Mouse (Mus musculus) neural tube, embryonic 14.5 days (tissue): Measurements from ENCODE around the gene Fat3. TPM values are rescaled to one million over a fixed set of nuclear protein-coding genes. Genes with fewer than 3 reads are reported as not detected.

Source experiments
- ATAC-seq: fragments of 200-750 bp; cut with Nextera tagmentation; 2 replicates; pipeline ENCODE4 v1.8.0; 2017; ENCODE audit warnings: low read depth, mild to moderate bottlenecking, moderate TSS enrichment, moderate library complexity
- H3K27ac ChIP-seq: fragments of 300-500 bp; sonication (generic); 2 replicates; pipeline ENCODE4 v1.5.1; 2014; ENCODE audit warnings: low read depth, mild to moderate bottlenecking, control low read depth, low read length, moderate library complexity, mixed read lengths
- H3K27me3 ChIP-seq: fragments of 300-500 bp; sonication (generic); 2 replicates; pipeline ENCODE4 v1.6.1; 2014; ENCODE audit warnings: low read length; ENCODE audit not compliant: control insufficient read depth, insufficient read depth
- H3K36me3 ChIP-seq: fragments of 300-500 bp; sonication (generic); 2 replicates; pipeline ENCODE4 v1.6.1; 2014; ENCODE audit warnings: low read length, mixed read lengths; ENCODE audit not compliant: control insufficient read depth, insufficient read depth
- H3K4me1 ChIP-seq: fragments of 300-500 bp; sonication (generic); 2 replicates; pipeline ENCODE4 v1.6.1; 2014; ENCODE audit warnings: low read length; ENCODE audit not compliant: control insufficient read depth, insufficient read depth
- H3K4me2 ChIP-seq: fragments of 300-500 bp; sonication (generic); 2 replicates; pipeline ENCODE4 v1.6.1; 2014; ENCODE audit warnings: mild to moderate bottlenecking, low read depth, low read length, control low read depth
- H3K4me3 ChIP-seq: fragments of 300-500 bp; sonication (generic); 2 replicates; pipeline ENCODE4 v1.5.1; 2014; ENCODE audit warnings: low read depth, low read length, control low read depth, mixed read lengths
- H3K9ac ChIP-seq: fragments of 300-500 bp; sonication (generic); replicated peaks from 2 replicates; pipeline ENCODE4 v1.6.1; 2014; ENCODE audit warnings: low read depth, mild to moderate bottlenecking, control low read depth, low read length, mixed read lengths
- H3K9me3 ChIP-seq: fragments of 300-500 bp; sonication (generic); 2 replicates; pipeline ENCODE4 v1.6.1; 2016; ENCODE audit warnings: low read length; ENCODE audit not compliant: control insufficient read depth
- WGBS: fragments of 180-500 bp; shearing (Covaris S2); extraction: QIAGEN DNeasy Blood & Tissue Kit; methylation state at CpG from one replicate; pipeline ENCODE4 v1.1.7; 2014; 5-methylcytosine and 5-hydroxymethylcytosine counted together
- polyA plus RNA-seq: library from polyadenylated mRNA; unstranded; fragments of >200 nt; fragmentation: Nextera tagmentation; extraction: Ambion mirVana; gene quantifications from 2 replicates; pipeline ENCODE4 v1.2.1, GENCODE M21; 2014

Fat3 gene
- polyA plus RNA-seq, 1 experiment from 2014 or later: 21.4 TPM

DNA sequence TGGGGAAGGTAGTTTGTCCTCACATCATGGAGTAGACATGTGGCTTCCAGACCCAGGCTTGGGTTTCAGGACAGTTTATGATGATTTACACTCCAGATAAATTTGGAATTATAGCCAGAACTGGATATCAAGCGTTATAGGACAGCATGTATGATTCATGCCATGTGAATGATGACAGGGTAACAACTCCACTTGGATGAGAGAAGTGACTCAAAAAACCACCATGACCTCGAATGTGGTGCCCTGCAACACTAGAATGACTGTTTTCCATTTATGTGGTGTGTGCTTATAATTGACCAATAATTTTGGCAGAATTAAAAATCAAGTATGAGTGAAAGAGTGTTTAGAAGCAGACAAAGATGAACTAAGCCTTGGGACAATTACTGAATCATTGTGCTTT, 210.2 kb downstream of the Fat3 start:
- H3K27me3 ChIP-seq: no peaks in the 10 kb centered on the region
- no peaks in the 10 kb centered on the region for H3K9me3 ChIP-seq
- H3K4me2 ChIP-seq: no peak overlapping the region
- no peak for ATAC-seq
- 86% methylated on average over 2 of the region's 2 CpGs for WGBS
- H3K4me3 ChIP-seq: no peak overlapping the region
- no peaks in the 10 kb centered on the region for H3K36me3 ChIP-seq
- no peaks in the 10 kb centered on the region for H3K4me1 ChIP-seq
- H3K27ac ChIP-seq: no peak overlapping the region
- no peak overlapping the region for H3K9ac ChIP-seq

DNA sequence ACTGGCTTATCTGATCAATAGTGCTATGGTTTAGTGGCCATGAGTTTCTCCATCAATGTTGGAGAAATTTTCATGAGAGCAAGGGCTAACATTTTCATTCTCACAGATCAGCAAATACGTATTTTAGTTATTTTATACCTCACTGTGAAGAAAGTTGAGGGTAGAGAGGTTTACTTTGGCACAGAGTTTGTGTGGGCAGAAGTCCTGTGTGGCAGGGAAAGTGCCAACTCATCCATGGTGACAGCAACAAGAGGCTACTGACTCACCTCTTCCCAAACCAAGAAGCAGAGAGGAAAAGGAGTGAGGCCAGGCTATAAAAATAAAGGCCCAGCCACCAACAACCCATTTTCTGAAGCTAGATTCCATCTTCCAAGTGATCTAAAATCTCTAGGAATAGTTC, 218.1 kb downstream of the Fat3 start:
- H3K4me1 ChIP-seq: peaks cover 3% of the 10 kb centered on the region; the same call in 1 of the 2 replicates
- H3K36me3 ChIP-seq: no peaks in the 10 kb centered on the region
- no peak overlapping the region for H3K9ac ChIP-seq
- H3K9me3 ChIP-seq: no peaks in the 10 kb centered on the region
- no peak for ATAC-seq
- no peak overlapping the region for H3K27ac ChIP-seq
- 91% methylated on average over 1 of the region's 1 CpGs for WGBS
- no peaks in the 10 kb centered on the region for H3K27me3 ChIP-seq
- no peak overlapping the region for H3K4me2 ChIP-seq
- H3K4me3 ChIP-seq: no peak overlapping the region

DNA sequence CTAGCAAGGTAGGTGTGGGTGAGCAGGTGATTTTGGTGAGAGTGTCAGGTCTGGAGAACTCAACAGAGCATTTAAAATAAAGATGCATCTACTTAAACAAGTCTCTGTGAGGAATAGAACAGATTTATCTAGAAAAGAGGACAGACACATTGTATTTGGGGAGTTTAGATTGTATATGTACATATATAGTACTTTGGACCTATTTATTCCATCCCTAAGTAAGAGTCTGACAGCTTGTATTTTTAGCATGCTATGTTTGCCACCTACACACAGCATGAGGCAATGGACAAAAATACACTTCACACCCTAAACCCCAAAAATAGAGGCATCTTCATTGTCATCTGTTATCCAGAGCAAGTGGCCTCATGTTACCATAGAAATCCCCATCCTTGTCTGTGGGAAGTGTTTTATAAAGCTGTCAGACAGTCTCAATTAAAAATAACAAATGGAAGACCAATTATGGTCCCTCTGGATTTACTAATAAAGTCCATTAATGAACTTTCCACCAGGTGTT, 218.7 kb downstream of the Fat3 start:
- no peak for ATAC-seq
- H3K9me3 ChIP-seq: no peaks in the 10 kb centered on the region
- no peaks in the 10 kb centered on the region for H3K36me3 ChIP-seq
- no peak overlapping the region for H3K9ac ChIP-seq
- no peak overlapping the region for H3K27ac ChIP-seq
- no peaks in the 10 kb centered on the region for H3K27me3 ChIP-seq
- no peak overlapping the region for H3K4me3 ChIP-seq
- H3K4me1 ChIP-seq: peaks cover 3% of the 10 kb centered on the region; the same call in 1 of the 2 replicates
- H3K4me2 ChIP-seq: no peak overlapping the region

DNA sequence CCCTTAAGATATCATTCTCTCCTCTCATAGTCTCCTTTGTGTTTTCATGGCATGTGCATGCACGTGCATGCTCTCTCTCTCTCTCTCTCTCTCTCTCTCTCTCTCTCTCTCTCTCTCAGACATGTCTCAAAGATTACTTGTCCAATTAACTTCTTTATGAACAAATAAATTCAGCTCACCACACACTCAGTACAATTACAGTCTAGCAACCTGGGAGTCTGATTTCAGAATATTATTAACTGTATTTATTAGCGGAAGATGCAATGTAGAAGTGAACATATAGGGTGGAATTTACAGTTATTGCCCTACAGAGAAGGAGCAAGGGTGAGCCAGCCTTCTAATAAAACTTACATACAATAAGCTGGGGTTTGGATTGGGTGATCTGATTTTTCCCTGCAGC, 225.5 kb downstream of the Fat3 start:
- peaks cover 6% of the 10 kb centered on the region; the same call in 1 of the 2 replicates for H3K4me1 ChIP-seq

DNA sequence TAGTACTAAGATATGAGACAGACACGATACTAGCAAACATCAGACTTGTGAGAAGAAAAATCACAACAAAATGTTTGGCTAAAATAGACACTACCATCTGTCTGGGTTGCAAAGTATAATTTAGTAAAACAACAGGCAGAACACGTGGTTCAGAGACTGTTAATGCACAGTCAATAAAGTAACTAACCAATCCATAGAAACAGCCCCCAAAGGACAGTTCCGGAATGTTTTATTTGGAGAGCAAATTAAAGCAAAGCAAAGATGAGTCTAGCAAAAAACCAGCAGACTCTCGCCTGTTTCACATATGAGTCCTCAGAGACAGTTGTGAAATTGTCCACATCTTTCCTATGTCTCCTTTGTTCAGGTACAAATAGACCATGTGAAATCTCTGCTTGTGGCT, 227.0 kb downstream of the Fat3 start:
- Histone ChIP-seq H3K4me2 (no peak overlapping the region), H3K4me1 (peaks cover 6% of the 10 kb centered on the region; the same call in 1 of the 2 replicates), H3K36me3 (no peaks in the 10 kb centered on the region), H3K9ac (no peak overlapping the region), H3K27me3 (no peaks in the 10 kb centered on the region), H3K27ac (no peak overlapping the region; the same call in 1 of the 2 replicates), H3K9me3 (no peaks in the 10 kb centered on the region), H3K4me3 (no peak overlapping the region)
- 45% methylated on average over 4 of the region's 4 CpGs for WGBS
- peak; percentile 50; the same call in 1 of the 2 replicates for ATAC-seq

More for the DNA sequence above, 225.5 kb downstream of the Fat3 start:
- 37% methylated on average over 2 of the region's 2 CpGs for WGBS
- H3K36me3 ChIP-seq: no peaks in the 10 kb centered on the region
- no peaks in the 10 kb centered on the region for H3K9me3 ChIP-seq
- no peak overlapping the region for H3K4me3 ChIP-seq
- H3K27ac ChIP-seq: peak overlapping the region; percentile 40; the same call in 1 of the 2 replicates
- no peaks in the 10 kb centered on the region for H3K27me3 ChIP-seq
- H3K4me2 ChIP-seq: no peak overlapping the region
- no peak overlapping the region for H3K9ac ChIP-seq
- peak; percentile 76 for ATAC-seq

DNA sequence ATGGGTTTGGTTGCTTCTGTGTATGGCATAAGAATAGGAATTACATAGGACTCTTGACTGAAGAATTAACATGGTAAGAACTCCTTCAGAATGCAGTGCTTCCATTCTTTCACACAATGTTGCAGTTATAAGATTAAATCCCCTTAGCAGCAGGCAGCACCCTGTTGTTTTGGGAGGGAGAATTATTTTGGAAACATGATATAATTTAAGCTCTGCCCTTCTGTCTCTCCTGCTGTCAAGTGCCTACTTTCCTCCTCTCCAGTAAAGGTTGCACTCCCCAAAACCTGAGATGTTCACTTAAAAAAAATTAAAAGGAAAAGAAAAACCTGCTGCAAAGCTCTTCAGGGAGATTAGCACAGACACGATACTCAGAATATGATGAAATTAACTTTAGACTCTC, 228.3 kb downstream of the Fat3 start:
- Histone ChIP-seq H3K9me3 (no peaks in the 10 kb centered on the region), H3K4me3 (no peak overlapping the region), H3K27ac (no peak overlapping the region), H3K9ac (no peak overlapping the region), H3K27me3 (no peaks in the 10 kb centered on the region), H3K36me3 (no peaks in the 10 kb centered on the region), H3K4me1 (peaks cover 6% of the 10 kb centered on the region; the same call in 1 of the 2 replicates), H3K4me2 (no peak overlapping the region)
- WGBS: 79% methylated on average over 1 of the region's 1 CpGs
- no peak for ATAC-seq

DNA sequence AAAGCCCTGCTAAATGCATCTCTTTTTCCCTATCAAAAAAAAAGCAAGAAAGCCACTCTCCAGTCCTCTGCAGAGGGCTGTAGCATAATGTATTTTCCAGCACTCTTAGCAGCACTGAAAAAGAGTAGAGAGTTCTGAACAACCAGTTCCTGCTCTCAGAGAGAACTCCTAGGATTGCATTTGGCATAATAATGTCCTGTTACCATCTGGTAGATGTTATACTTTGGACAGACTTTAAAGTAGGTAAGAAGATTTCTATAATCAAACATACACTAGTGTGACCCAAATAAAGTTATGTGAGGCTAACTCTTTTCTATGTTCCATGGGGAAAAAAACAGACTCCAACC, 230.3 kb downstream of the Fat3 start:
- Histone ChIP-seq H3K27ac (no peak overlapping the region), H3K4me3 (no peak overlapping the region), H3K36me3 (no peaks in the 10 kb centered on the region), H3K4me1 (peaks cover 6% of the 10 kb centered on the region; the same call in 1 of the 2 replicates), H3K9me3 (no peaks in the 10 kb centered on the region), H3K4me2 (no peak overlapping the region), H3K27me3 (no peaks in the 10 kb centered on the region), H3K9ac (no peak overlapping the region)
- ATAC-seq: no peak

DNA sequence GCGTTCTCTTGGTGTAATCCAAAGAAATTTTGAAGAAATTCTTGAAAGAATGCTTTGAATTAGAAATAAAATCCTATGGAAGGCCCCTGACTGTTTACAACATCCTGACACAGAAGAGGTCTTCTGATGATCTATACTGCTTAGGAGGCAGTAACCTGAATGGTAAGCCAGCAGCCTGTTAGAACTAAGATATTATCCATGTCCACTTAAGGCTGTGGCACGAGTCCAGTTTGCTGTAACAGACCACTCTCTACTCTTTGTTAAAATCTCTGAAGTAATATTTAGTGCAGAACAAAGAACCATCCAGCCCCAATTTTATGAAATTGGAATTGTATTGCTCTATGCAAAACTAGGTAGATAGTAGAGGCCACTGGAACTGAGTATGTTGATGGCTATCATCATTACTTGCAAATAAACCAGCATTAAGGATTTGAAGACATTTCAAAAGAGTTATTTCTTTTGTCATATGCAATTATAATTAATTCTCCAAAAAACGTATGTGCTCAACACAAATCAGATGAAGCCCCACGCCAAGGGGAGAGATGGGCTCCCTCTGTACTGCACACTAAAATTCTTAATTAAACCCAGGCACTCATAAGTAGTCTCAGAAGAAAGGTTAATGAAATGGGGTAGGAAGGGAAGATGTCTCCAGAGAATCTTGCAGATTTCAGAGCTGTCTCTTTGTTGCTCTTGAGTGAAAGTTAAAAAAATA, 230.9 kb downstream of the Fat3 start:
- Histone ChIP-seq H3K4me2 (no peak overlapping the region), H3K4me1 (peaks cover 6% of the 10 kb centered on the region; the same call in 1 of the 2 replicates), H3K27ac (no peak overlapping the region), H3K36me3 (no peaks in the 10 kb centered on the region), H3K9me3 (no peaks in the 10 kb centered on the region), H3K9ac (no peak overlapping the region), H3K27me3 (no peaks in the 10 kb centered on the region), H3K4me3 (no peak overlapping the region)
- WGBS: 66% methylated on average over 4 of the region's 4 CpGs
- ATAC-seq: no peak

DNA sequence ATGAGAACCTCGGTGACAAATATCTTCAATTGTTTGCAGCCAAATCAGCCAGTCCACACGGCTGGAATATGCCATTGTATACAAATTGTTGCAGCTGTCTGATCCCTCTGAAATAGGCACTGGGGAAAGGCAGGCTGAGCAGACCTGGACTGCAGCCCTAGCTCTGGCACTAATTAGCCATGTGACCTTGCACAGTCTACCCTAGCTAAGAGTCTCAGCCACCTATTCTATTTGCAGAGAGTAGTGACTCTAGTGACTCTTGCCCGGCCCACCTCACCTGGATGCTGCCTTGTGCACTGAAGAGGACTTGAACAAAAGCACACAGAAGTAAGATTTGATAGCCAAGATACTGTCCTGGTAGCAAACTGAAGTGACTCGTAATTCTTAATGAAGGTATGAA, 235.6 kb downstream of the Fat3 start:
- Histone ChIP-seq H3K27ac (no peak overlapping the region), H3K4me1 (no peaks in the 10 kb centered on the region), H3K4me3 (no peak overlapping the region), H3K9me3 (no peaks in the 10 kb centered on the region), H3K4me2 (no peak overlapping the region), H3K27me3 (no peaks in the 10 kb centered on the region), H3K9ac (no peak overlapping the region), H3K36me3 (no peaks in the 10 kb centered on the region)
- peak; percentile 42; the same call in 1 of the 2 replicates for ATAC-seq
- WGBS: 74% methylated on average over 4 of the region's 4 CpGs
